Mouse (Mus musculus): ENCODE results near the gene Nfe2l3.

GRCm38 (mm10) chr6:51424537-51424936 lies 7.9 kb upstream of the Nfe2l3 start:
- TF ChIP-seq CTCF (IDR thresholded peaks at IDR 0.05; ENCODE audit: borderline replicate concordance, control insufficient read depth, extremely low read depth, insufficient read depth, low read length, poor library complexity) (no peak), POLR2A (IDR thresholded peaks at IDR 0.05; ENCODE audit: control insufficient read depth, extremely low read depth, insufficient read depth, low read length, poor library complexity) (no peak)

Measured in thymus, adult 2 months (tissue).